Mouse (Mus musculus): ENCODE measurements around the gene Cdkl5.

The Cdkl5 gene

DNA sequence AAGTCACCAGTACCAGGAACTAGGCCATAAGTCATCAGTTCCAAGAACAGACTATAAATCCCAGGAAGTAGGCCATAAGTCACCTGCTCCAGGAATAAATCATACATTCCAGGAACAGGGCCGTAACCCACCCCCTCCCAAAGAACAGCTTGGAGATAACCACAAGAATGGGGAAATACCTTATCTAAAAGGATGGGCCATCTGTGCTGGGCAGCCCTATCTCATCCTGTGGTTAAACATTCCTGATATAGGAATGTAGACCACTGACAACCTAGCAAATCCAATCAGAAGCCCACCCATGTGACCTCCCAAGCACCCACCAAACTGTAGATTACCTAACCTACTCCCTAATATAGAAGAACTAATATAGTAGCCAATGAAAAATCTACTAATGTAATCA, 249.1 kb downstream of the Cdkl5 start:
- DNase-seq (ENCODE audit: low spot score in 2 of 2), result no peak

DNA sequence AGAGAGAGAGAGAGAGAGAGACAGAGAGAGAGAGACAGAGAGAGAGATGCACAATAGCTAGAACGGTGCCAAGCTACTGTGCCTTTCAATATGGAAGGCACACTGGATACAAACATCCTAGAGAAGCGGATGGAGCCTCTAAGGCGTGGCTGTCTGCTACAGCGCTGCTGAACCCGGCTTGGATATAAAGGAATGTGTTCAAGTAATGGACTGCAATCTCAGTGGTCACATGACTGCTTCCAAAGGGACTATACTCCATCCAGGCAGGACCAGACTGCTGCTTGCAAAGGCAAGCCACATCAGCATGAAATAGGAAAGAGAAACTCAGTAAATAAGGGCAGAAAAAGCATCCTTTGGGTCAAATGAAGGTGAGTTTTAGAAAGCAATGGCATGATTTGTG, 258.9 kb downstream of the Cdkl5 start, which contains the start of gene Ppef1:
TSS of gene Ppef1 (minus strand) at position 116 of the 400 bp plus-strand sequence.
- DNase-seq (ENCODE audit: low spot score in 2 of 2), result no peak

Data from right cerebral cortex, postnatal 36 days (tissue).